Mouse (Mus musculus) hematopoietic stem cell, adult 5-6 weeks (primary cell): Measurements from ENCODE around the gene Mageb1. TPM values are rescaled to one million over a fixed set of nuclear protein-coding genes. Genes with fewer than 3 reads are reported as not detected.
"Not testable (repeated sequence)": the region's sequence is repeated elsewhere in the genome, so short reads cannot be mapped to it uniquely, and the experiment has no call there.

Source experiments
- ATAC-seq, 2 experiments: fragments of 125-278 bp in 1 of 2; replicated peaks in 1 of 2; 2 replicates each; pipeline ENCODE4 v1.8.0; 2016 to 2017; ENCODE audit warnings: inconsistent platforms in 2 of 2, mild to moderate bottlenecking in 2 of 2, moderate number of reproducible peaks in 2 of 2, low read depth in 1 of 2, moderate TSS enrichment in 1 of 2; ENCODE audit not compliant: low FRiP score in 2 of 2, poor library complexity in 2 of 2, severe bottlenecking in 2 of 2, insufficient read depth in 1 of 2, low TSS enrichment in 1 of 2
- total RNA-seq: library from RNA; stranded (forward); fragments of 172-1452, 232-1000 nt; gene quantifications from 2 replicates; pipeline ENCODE4 v1.2.3, GENCODE M21; 2017

Mageb1 gene
- total RNA-seq = not detected in 2 replicates

DNA sequence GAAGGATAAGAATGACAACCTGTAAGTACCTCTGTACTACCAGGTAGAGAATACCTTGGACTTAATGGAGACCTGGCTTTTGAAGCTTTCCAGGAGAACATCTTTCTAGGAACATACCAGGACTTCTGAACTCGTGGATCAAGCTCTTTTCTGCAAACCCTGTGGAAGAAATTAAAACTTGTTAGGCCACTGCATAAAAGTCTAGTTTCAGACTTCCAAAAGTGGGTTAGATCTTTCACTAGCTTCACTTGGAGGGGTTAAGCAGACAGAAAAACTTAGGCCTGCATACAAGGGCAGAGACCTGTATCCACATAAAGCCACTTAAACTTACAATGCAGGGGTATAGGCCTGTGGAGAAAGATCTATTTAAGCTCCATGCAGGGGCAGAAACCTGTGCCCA lies at the start of gene Mageb1:
Gene Mageb1, minus strand, starts transcription at position 101 of the 400 bp plus-strand sequence.
- not testable (repeated sequence) for ATAC-seq

Other genes with a start within 250 kb of the Mageb1 start
- gene Mageb5, start 233.3 kb downstream of the Mageb1 start, total RNA-seq = not detected in 2 replicates